Mouse (Mus musculus): ENCODE measurements around the gene Btbd19. TPM values are rescaled to one million over a fixed set of nuclear protein-coding genes. Genes with fewer than 3 reads are reported as not detected.

Gene Btbd19
- total and polyA plus RNA-seq, 2 experiments from 2014 or later, result 5.4 to 7.8 TPM

DNA sequence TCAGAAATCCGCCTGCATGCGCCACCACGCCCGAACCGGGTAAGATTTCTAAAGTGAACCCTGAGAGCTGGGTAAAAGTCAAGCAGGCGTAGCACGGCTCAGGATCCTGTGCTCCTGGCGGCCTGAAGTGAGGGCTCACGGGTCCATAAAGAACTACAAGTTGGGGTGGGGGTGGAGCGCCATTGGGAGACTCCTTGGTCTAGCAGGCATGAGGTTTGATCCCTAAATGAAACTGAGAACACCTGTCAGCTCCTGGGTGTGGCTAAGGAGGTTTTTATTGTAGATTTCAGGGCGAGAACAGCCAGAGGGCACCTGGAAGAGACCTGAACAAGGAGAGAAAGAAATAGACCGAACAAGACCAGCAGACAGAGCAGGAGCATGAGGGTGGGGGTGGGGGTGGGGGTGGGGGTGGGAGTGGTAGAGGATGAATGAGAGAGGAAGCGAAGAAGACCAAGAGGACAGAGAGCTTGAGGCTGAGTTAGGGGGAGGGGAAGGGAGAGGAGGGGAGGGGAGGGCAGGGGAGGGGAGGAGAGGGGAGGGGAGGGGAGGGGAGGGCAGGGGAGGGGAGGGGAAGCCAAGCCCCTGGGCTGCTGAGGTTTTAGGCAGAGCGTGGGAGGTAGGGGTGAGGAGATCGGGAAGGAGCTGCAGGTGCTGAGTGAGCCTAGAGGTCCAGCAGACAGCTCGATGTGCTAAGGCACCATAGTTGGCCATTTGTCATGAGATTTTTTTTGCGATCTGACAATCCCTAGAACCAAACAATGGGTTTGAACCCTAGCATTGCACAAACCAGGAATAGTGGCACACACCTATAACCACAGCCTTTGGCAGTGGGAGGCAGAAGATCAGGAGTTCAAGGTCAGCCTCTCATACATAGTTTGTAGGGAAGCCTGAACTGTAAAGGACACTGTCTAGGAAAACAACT, 13.0 kb upstream of the Btbd19 start:
- Histone ChIP-seq H3K36me3 (ENCODE audit: insufficient read depth, low read length) (no peaks in the 10 kb centered on the region), H3K27ac (no peak overlapping the region), H3K9ac (replicated peaks; ENCODE audit: low read length) (no peak overlapping the region), H3K4me1 (ENCODE audit: insufficient read depth, low read length) (no peaks in the 10 kb centered on the region), H3K9me3 (ENCODE audit: low read length) (no peaks in the 10 kb centered on the region), H3K4me2 (ENCODE audit: low read depth, low read length) (no peak overlapping the region), H3K27me3 (ENCODE audit: insufficient read depth, low read length) (no peaks in the 10 kb centered on the region), H3K4me3 (ENCODE audit: low read length) (no peak overlapping the region)
- WGBS, result 73% methylated on average over 15 of the region's 17 CpGs
- DNase-seq (ENCODE audit: low spot score), result no peak
- ATAC-seq, result 0 out of 2 replicates have a peak, but pooled peaks have one; percentile 18
- TF ChIP-seq CTCF (IDR thresholded peaks at IDR 0.05; ENCODE audit: low read depth), result no peak

GRCm38 (mm10) chr4:117136034-117136433, 10.5 kb upstream of the Btbd19 start:
- 20% methylated on average over 8 of the region's 8 CpGs for WGBS

DNA sequence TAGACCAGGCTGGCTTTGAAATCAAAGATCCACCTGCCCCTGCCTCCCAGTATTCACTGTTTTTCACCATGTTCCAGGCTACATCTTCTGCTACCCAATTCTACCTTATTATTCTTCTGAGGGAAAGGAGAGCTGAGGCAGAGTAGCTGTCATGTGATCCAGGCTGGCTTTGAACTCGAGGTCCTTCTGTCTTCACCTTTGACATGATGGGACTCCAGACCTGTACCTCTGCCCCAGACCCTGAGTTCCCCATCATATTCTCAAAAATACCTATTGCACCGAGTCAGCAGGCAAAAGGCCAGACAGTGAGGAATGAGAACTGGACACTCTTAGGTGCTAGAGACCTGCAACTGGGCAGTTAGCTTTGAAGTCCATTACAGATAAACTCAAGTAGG, 9.1 kb upstream of the Btbd19 start:
- 38% methylated on average over 2 of the region's 2 CpGs for WGBS
- no peak for TF ChIP-seq CTCF (IDR thresholded peaks at IDR 0.05; ENCODE audit: low read depth)
- H3K9me3 ChIP-seq (ENCODE audit: low read length), result no peaks in the 10 kb centered on the region
- H3K27ac ChIP-seq, result peak overlapping the region; percentile 90; the same call in 1 of the 2 replicates
- ATAC-seq (no peak), DNase-seq (ENCODE audit: low spot score) (no peak)
- H3K9ac ChIP-seq (replicated peaks; ENCODE audit: low read length), result peak overlapping the region; percentile 87; the same call in 1 of the 2 replicates
- H3K4me1 ChIP-seq (ENCODE audit: insufficient read depth, low read length), result 0 out of 2 replicates have a peak, but pooled peaks cover 8% of the 10 kb centered on the region
- H3K27me3 ChIP-seq (ENCODE audit: insufficient read depth, low read length), result no peaks in the 10 kb centered on the region
- H3K36me3 ChIP-seq (ENCODE audit: insufficient read depth, low read length), result peaks cover 18% of the 10 kb centered on the region; the same call in 1 of the 2 replicates
- H3K4me3 ChIP-seq (ENCODE audit: low read length), result peak overlapping the region; percentile 79; the same call in 1 of the 2 replicates
- H3K4me2 ChIP-seq (ENCODE audit: low read depth, low read length), result peak overlapping the region; percentile 72; the same call in 1 of the 2 replicates

More at GRCm38 (mm10) chr4:117136034-117136433, 10.5 kb upstream of the Btbd19 start:
- DNase-seq (ENCODE audit: low spot score) (no peak), ATAC-seq (no peak)
- no peaks in the 10 kb centered on the region for H3K27me3 ChIP-seq (ENCODE audit: insufficient read depth, low read length)
- no peak overlapping the region for H3K9ac ChIP-seq (replicated peaks; ENCODE audit: low read length)
- peaks cover 5% of the 10 kb centered on the region; the same call in 1 of the 2 replicates for H3K36me3 ChIP-seq (ENCODE audit: insufficient read depth, low read length)
- TF ChIP-seq CTCF (IDR thresholded peaks at IDR 0.05; ENCODE audit: low read depth), result no peak
- 0 out of 2 replicates have a peak, but pooled peaks cover 8% of the 10 kb centered on the region for H3K4me1 ChIP-seq (ENCODE audit: insufficient read depth, low read length)
- no peak overlapping the region for H3K4me3 ChIP-seq (ENCODE audit: low read length)
- H3K4me2 ChIP-seq (ENCODE audit: low read depth, low read length), result no peak overlapping the region
- H3K9me3 ChIP-seq (ENCODE audit: low read length), result no peaks in the 10 kb centered on the region
- no peak overlapping the region for H3K27ac ChIP-seq

DNA sequence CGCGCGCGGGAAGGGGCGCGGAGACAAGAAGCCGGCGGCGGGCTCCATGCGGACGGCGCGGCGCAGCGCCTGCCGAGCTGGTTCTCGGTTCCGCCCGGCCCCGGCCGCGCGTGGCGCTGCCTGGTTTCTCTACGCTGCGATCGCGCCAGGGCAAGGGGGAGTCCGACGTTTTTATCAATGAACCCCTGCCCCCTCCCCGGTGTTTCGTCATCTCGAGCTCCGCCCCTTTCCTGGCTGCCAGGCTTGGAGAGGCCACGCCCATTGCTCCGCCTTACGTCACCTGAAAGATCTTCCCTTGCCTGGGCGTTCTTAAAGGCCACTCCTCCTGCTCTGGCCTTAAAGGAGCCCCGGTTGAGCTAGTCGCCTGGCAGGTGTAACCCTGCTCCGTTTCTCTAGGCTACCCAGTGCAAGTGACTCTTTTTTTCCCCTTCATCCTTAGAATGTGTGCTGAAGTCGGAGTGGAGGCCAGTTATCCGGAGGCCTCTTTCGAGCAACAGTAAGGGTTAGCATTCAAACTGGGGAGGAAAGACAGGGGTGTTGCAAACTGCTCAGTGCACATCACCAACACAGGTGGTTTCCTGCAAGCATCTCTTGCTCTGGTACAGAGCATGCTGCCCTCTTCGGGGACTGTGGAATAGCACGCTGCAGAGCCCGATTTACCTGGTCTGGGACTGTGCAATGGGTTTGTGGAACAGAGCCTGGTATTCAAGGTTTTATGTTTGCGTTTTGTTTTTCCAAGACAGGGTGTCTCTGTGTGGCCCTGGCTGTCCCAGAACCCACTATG, 8.5 kb upstream of the Btbd19 start, which contains the start of gene Plk3:
Plk3 (minus strand) TSS at position 147 of the 784 bp plus-strand sequence.
- Histone ChIP-seq H3K27ac (peak within 1 kb of the TSS; percentile 90), H3K4me2 (ENCODE audit: low read depth, low read length) (peak within 1 kb of the TSS; percentile 72), H3K9ac (replicated peaks; ENCODE audit: low read length) (peak within 1 kb of the TSS; percentile 87), H3K4me1 (ENCODE audit: insufficient read depth, low read length) (0 out of 2 replicates have a peak, but pooled peaks cover 8% of the 10 kb centered on the region), H3K9me3 (ENCODE audit: low read length) (no peaks in the 10 kb centered on the region), H3K27me3 (ENCODE audit: insufficient read depth, low read length) (no peaks in the 10 kb centered on the region), H3K4me3 (ENCODE audit: low read length) (peak within 1 kb of the TSS; percentile 79), H3K36me3 (ENCODE audit: insufficient read depth, low read length) (peaks cover 22% of the 10 kb centered on the region)
- TF ChIP-seq CTCF (IDR thresholded peaks at IDR 0.05; ENCODE audit: low read depth), result peak; percentile 38
- WGBS, result 2% methylated on average over 43 of the region's 48 CpGs
- peak; percentile 91 for ATAC-seq
- peak; percentile 99 for DNase-seq (ENCODE audit: low spot score)

- 0% methylated on average over 42 of the region's 42 CpGs for WGBS
- TF ChIP-seq CTCF (IDR thresholded peaks at IDR 0.05; ENCODE audit: low read depth), result no peak
- Histone ChIP-seq H3K27me3 (ENCODE audit: insufficient read depth, low read length) (no peaks in the 10 kb centered on the region), H3K27ac (peak overlapping the region; percentile 90), H3K4me3 (ENCODE audit: low read length) (peak overlapping the region; percentile 79), H3K4me1 (ENCODE audit: insufficient read depth, low read length) (0 out of 2 replicates have a peak, but pooled peaks cover 8% of the 10 kb centered on the region), H3K36me3 (ENCODE audit: insufficient read depth, low read length) (peaks cover 29% of the 10 kb centered on the region), H3K4me2 (ENCODE audit: low read depth, low read length) (peak overlapping the region; percentile 72), H3K9me3 (ENCODE audit: low read length) (no peaks in the 10 kb centered on the region), H3K9ac (replicated peaks; ENCODE audit: low read length) (peak overlapping the region; percentile 87)
- ATAC-seq, result peak; percentile 54
- peak; percentile 44 for DNase-seq (ENCODE audit: low spot score)
Observed at GRCm38 (mm10) chr4:117133366-117133796, 7.9 kb upstream of the Btbd19 start.

DNA sequence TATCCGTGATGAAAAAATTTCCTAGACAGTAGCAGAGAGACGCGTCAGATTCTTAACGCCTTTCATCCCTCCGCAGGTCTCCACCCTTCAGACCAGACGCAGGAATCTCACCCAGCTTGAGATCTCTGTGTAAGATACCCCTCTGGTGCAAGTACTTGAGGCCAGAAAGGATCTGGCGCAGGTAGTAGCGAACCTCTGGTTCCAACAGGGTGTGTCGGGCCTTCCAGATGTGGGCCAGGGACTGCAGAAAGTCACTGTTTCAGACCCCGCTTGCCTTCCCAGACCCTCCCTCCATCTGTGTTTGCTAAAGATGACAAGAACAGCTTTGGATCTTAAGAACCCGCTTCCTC, 7.2 kb upstream of the Btbd19 start:
- Histone ChIP-seq H3K9me3 (ENCODE audit: low read length) (no peaks in the 10 kb centered on the region), H3K36me3 (ENCODE audit: insufficient read depth, low read length) (peaks cover 35% of the 10 kb centered on the region), H3K4me3 (ENCODE audit: low read length) (peak overlapping the region; percentile 79), H3K9ac (replicated peaks; ENCODE audit: low read length) (peak overlapping the region; percentile 87), H3K4me2 (ENCODE audit: low read depth, low read length) (peak overlapping the region; percentile 72), H3K4me1 (ENCODE audit: insufficient read depth, low read length) (0 out of 2 replicates have a peak, but pooled peaks cover 8% of the 10 kb centered on the region), H3K27ac (peak overlapping the region; percentile 90), H3K27me3 (ENCODE audit: insufficient read depth, low read length) (no peaks in the 10 kb centered on the region)
- DNase-seq (ENCODE audit: low spot score) (peak; percentile 25), ATAC-seq (no peak)
- 12% methylated on average over 11 of the region's 11 CpGs for WGBS
- TF ChIP-seq CTCF (IDR thresholded peaks at IDR 0.05; ENCODE audit: low read depth), result no peak

All from hindbrain, postnatal 0 days (tissue).